Mouse (Mus musculus): ENCODE measurements around the gene Cblb.
A peak's percentile ranks its signal among the peaks of the same experiment; 100 is the strongest.

Gene Cblb

DNA sequence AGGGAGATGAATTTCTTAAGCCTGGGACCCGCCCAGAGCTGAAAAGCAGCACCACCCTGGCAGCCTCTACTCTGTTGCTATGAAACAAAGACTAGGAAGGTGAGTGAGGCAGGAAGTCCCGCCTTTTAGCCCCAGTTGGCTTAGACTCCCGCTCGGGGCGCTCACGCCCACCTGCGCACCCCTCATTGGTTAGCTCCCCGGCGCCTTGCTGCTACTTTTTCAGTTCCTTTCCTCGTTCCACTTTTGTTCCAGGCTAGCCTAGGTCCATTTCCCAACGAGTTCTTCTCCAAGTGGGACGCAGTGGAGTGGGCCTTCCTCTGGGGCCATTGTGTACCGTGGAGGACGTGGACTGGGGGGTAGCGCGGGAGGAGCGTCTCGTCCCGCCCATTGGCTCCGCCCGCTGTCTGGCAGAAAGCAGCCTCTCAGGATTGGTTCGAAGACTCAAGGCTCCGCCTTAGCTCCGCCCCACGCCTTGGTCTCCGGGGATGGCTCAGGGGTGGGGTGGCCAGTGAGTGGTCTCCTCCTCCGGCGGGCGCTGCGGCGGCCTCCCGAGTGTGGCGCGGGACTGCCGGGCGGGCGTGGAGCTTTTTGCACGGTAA, at the start of gene Cblb:
Gene Cblb (plus strand): TSS at position 135 of the 599 bp plus-strand sequence.
- DNase-seq, result peak; percentile 98

DNA sequence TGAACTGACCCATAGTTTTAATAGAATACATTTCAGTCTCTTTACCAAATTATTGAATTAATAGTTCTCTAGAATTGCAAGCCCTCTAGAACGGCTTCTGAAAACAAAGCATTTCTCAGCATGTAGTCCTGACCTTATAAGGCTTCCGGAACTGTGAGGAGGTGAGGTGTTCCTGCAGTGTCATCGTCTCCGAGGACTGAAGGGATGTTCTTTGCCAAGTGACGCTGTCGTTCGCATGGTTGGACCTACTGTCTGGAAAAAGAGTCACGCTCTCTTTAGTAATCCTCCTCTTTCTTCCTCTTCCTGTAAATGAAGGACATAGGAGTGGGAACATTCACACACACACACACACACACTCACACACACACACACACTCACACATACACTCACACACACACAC, 45.6 kb upstream of the Cblb start:
- no peak for DNase-seq

DNA sequence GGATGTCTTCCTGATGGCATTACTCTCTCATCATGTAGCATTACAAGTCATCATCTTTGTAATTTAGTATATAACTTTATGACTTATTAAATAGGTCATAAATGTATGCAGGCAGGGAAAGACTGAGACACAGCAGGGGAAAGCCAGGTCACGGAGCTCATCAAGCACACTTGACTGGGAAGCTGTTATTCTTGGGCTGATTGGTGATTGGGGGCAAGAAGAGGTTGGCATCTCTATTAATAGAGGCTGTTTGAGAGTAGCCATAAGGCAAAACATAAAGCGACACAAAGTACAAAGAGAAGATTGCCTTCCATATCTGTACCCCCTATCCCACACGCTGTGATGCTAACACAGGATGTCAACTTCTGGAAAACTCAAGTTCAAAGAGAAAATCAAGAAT, 44.8 kb upstream of the Cblb start:
- DNase-seq, result no peak

DNA sequence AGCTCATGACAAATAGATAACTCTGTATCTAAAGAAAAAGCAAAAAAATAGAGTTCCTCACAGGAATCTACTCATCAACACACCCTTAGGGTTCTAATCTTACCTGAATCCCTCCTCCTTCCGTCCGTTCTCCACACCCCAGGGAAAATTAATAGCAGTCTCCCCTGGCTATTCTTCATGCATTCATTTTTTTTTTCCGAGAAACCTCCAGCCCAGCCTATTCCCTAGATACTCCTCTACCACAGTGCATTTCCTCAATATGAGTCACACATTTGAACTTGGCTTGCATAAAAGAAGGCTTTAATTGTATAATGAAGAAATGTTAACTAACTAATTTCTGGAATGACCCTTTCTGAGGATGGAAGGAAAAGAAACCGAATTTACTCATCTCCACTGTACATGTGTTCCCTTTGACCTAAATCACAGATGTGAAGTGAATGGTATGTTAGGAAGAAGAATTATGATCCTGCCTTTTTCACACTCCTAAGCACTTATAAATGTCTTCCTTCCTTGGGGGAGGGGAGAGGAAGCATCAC, 43.9 kb upstream of the Cblb start:
- no peak for DNase-seq

DNA sequence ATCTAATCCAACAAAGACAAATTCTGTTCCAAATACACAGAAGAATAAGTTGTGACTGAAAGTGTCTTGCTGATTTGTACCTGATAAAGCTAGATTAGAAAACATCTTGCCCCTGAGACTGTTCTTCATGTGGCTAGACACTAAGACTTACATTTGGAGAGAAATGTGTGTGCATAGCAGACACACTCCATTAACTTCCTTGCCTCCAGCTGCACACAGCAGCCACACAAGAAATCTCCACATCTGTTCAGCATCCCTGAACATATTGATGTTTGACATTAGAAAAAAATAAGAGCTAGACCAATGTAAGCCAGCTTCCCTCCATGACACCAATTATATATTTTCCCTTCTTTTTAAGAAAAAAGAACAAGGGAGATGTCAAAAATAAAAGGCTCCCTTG, 43.0 kb upstream of the Cblb start:
- no peak for DNase-seq

DNA sequence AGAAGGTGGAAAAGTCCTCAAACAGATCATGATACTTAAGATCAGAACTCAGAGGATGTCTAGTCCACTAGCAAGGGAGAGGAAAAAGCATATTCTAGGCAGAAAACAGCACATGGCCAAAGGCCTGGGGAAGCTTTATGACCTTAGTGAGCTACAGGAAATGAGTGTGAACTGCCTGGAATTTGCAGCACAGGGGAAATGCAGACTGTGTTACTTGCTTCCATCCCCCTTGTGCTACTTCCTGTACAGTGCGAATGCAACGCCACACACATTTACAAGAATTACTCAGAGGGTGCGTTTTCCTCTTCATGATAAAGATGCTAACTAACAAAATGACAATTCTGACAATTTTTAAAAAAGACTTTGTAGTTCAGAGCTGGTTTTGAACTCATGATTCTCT, 41.8 kb upstream of the Cblb start:
- DNase-seq, result no peak

DNA sequence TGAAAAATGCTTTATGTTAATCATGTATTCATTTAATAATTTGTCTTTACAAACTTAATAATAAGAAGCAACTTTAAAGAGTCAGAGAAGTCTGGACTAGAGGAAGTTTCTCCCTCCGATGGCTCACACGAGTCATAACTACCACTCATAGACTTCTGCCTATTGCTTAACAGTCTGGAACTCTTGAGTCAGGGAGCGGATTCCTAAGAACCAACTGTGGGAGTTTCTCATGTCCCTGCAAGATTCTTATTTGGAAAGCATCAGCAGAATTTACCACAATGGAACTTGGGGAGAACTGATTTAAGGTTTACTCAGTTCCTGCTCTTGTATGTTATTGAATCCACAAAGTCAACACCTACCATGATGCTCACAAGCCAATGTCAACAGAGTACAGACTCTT, 31.0 kb upstream of the Cblb start:
- no peak for DNase-seq

DNA sequence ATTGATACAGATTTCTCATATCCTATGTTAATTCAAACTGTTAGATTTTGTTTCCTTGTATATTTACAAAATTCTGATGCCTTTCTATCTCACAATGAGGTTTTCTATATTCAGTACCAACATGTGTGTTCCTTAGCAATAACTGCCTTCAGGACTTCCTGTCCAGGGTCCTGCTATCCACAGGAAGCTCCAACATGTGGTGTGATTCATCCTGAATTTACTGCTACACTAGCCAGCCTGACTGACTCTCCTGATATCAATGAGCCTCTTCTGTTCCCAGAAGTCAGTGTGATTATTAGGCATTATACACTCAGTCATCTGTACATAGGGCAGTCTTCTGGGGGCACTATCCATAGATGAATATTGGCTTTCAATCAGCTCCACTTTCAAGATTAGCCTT, 30.2 kb upstream of the Cblb start:
- DNase-seq, result no peak

DNA sequence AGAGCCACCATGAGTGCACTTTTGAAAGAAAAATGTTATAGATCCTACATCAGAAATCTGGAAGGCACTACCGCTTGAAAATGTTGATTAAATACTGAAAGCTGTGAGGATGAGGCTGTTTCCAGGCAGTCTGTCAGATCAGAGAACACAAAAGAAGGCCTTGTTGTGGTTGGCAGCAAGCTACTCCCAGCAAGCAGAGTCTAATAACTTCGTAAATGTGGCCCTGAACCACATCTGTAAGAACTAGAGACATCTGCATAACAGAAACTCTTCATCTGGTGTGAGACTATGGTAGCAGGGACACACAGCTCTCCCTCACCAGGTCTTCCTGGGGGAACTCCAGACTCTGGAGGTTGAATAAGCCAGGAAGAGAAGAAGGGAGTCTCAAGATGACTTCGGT, 24.0 kb upstream of the Cblb start:
- DNase-seq, result no peak

DNA sequence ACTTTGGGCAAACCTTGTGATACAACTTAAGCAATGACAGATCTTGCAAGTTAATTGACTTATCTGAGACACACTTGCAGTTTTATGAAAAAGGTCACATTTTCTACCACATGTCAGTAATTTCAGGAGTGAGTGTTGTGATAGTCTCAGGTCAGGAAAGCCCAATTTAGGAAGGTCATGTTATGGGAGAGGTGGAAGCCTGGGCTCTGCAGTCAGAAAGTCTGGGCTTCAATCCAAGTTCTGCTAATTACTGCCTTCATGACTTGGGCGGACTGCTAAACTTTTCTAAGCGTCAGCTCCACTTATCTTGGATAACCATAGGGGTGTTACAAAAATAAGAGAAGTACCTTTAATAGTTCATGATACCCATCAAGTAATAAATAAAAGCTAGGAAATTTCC, 22.6 kb upstream of the Cblb start:
- no peak for DNase-seq

DNA sequence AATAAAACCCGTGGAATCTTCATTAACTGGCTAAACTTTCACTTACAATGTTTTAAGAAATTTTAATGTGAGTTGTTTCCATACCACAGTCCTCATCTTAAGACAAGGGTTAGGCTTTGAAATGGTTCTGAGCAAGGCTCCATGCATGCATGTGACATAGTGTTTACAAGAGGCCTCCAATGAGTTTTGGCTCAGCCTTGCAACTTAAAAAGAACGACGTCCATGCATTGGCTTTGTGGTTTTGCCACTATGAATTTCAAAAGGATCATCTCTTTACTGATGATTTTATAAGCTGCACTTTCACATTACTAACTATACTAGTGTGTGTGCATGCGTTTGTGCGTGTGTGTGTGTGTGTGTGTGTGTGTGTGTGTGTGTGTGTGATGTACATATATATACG, 21.6 kb upstream of the Cblb start:
- no peak for DNase-seq

DNA sequence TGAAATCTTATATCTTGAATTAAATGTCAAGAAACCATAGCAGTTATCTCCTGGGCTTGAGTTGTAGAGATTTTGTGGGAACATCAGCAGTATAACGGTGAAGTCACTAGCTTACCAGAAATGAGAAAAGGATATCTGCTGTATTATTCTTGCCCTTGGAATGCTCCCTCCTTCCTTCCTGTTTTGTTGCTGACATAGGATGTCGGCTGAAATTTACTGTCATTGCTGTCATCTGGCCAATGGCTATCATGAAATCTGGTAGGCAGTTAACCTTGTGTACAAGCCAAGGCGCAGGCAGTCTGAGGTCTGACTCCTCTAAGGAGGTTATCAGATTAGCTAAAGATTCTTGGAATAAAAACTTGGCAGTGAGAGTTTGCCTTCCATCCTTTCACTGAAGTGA, 18.0 kb upstream of the Cblb start:
- no peak for DNase-seq

DNA sequence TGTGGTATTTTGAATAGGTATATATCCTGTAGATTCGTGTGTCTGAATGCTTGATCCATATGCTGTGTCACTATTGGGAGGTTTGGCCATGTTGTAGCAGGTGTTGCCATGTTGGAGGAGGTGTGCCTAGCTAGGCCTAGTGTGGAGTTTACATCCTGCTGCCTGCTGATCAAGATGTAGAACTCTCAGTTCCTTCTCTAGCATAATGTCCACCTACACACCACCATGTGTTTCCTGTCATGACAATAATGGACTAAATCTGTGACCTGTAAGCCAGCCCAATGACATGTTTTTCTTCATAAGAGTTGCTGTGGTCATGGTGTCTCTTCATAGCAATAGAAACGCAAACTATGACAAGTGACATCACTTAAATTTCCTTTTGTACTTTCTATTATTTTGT, 17.2 kb upstream of the Cblb start:
- DNase-seq, result no peak

DNA sequence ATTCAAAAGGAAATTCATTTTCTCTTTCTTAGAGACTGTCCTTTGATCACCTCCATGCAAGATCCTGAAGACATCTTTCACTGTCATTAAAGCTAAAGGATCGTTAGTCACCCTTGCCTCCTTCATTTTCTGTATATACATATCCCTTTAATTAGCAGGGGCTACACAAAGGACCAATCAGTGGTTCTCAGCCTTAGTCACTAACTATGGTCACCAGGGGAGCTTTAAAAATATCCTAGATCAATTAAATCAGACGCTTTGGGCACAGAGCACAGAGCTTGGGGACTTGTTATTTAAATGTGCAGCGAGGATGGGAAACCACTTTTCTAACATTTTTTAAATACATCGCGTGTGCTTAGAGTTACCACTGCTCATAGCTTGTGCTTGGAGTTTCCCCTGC, 7.6 kb upstream of the Cblb start:
- DNase-seq, result no peak

DNA sequence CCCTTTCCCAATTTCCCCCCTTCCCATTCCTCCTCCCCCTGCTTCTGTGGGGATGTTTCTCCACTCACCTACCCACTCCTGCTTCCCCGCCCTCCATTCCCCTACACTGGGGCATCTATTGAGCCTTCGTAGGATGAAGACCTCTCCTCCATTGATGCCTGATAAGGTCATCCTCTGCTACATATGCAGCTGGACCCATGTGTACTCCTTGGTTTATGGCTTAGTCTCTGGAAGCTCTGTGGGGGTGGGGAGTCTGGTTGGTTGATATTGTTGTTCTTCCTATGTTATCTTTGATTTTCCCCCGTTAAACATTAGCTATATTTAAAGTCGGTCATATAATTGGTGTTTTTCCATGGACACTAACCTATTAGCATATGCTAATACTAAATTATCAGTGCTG, 3.7 kb upstream of the Cblb start:
- no peak for DNase-seq

DNA sequence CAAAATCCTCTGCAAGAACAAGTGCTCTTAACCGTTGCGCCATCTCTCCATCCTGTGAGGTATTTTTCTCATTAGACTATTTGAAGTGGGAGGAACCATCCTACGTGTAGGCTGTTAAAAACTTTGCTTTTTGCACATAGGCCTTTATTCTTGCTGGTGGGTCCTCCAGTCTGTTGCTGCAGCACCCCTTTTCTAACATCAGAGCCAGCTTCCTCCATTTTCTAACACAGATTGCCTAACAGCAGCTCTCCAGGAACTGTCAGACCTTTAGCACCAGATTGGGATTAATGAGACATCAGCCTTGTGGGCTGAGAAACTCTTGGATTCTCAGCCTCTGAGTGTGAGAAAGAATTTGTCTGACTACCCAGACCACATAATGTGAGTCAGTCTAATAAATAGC, 2.0 kb upstream of the Cblb start:
- DNase-seq, result no peak

DNA sequence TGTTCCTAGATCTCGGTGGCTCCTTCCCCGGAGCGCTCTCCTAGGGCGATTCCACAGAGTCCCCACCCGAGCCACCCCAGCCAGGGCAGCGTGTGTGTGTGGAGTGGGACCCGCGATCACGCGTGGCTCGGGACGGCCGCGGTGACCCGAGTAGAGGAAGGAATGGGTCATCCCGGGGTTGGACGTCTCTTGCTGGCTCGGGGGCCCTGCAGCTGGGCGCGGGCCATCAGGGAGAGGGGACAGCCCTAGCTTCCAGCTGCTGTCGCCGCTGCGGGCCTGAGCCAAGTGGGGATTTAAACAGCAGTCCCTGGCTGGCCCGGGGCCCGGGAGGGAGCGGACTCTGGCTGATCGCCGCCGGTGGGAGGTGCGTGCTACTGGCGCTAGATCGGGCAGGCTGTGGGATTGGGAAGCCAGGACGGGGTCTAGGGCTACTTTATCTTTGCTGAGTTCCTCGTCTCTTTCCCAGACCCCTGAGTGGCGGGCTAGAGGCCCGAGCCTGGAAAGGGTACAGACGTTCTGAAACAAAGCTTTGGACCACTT, 757 bp downstream of the Cblb start:
- DNase-seq, result peak; percentile 59 to 64

DNA sequence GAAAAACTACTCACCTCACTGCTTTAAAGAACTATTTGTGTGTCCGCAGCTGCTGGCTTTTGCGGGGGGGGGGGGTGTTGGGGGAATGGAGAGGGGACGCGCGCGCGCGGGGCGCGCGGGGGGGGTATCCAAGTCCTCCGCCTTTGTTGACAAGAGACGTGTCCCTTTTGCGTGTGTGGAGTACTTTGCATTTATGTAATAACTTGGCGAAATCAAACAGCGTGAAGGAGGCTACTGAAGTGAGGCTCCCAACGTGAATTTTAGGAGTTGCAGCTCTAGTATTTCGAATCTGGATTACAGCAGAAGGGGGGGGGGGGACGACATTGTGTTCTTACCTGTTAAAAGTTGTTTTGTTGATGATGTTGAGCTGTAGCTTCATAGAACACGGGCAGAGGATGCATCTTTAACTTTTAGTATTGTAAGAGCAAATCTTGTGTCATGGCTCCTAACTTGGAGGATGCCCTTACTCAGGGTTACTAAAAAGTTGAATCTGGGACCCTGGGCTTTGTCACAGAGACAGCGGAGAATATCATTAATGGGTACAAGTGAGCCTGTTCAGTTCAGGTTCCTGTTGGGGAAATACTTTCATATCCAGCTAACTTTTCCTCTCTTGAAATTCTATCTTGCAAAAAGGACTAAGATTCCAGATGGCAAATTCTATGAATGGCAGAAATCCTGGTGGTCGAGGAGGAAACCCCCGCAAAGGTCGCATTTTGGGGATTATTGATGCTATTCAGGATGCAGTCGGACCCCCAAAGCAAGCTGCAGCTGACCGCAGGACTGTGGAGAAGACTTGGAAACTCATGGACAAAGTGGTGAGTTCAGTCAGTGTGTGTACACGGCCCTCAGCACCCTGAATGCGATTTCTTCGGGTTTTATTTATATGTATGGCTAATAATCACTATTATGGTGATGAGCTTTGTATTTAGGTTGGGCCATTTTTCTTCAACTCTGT, 1.6 kb downstream of the Cblb start:
- no peak for DNase-seq

DNA sequence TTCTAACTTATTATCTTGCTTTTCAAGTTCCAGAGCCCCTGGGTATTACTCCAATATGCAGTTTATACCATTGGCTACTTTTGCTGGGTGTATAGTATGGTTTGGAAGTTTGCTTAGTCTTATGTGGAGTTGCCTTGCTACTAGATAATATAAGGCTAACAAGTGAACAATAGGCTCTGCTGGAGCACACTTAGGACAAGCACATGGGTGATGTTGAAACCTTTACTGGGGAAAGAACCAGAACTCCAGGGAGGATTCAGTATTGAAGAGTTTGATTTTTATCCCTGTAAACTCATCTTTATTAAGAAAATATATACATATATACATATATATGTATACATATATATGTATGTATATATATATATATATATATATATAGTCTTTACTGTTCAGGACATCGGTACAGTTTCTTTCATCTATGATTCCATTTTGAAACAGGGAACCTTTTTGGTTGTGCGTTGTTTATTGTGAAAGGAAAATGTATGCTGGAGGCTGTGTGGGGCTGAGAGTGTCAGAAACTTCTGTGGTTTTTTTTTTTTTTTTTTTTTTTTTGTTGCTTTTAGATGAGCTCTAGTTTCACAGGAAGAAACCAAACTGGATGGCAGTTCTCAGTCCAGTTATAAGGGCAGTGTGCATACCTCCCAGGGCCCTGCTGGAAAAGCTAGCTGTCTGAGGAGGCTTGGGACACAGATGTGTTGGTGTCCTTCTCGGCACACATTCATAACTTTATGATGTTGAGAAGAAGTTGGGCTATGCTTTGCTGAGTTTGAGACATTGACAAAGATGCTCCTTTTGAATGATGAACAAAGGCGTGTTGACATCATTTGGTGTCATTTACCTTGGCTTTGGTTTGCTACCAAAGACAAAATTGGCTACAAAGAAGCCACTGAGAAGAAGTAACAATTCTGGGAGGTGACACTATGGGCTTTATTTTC, 2.6 kb downstream of the Cblb start:
- no peak for DNase-seq

DNA sequence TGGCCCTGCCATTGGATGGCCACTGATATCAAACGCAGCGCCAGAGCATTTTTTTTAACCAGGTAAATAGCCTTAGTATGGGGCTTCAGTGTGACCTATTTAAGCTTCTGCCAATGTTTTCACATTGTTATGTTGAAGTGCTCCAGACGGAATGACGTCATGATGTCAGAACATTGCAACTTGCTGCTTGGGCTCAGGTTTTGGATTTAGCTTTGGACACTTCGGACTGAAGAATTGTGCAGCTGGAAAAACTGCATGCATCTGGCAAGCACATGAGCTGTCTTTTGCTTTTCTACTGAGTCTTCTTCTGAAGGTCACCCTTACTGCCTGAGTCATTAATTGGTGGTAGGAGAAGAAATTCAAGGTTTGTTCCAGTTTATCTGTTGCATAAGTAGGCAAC, 3.3 kb downstream of the Cblb start:
- DNase-seq, result no peak

DNA sequence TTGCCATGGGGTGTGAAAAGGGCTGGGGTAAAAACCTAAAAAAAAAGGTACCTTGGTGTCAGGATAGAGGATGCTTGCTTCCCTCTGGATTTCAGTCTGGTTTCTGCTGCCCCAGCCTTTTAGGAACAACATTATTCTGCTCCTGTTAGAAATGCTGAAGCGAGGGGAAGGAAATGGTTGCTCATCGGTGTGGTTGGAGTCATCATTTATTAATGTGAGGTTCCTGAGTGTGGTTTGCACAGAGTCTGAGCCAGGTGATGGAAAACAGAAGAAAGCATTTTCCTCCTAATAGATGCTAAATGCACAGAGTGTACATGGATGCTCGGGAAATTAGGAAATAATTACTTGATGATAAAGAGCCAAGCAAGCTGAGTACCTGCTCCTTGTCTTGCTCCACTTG, 5.3 kb downstream of the Cblb start:
- no peak for DNase-seq

DNA sequence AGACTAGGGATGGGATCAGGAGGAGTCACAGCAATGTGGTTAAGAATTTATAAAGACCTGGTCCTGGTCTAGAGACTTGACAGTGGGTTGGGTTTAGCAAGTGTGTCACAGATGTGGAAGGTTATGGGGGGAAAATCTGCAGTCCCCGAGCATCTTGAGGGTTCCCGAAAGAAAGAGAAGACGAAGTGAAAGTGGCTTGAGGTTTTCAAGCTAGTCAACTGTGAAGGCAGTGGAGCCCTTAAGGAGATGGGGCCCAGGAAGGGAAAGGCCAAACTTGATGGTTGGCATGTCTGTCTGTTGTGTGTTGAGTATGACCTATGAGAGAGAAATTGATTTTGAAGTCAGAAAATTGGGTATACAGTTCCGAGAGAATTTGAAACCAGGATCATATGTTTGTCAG, 7.3 kb downstream of the Cblb start:
- DNase-seq, result peak; percentile 73 to 80

DNA sequence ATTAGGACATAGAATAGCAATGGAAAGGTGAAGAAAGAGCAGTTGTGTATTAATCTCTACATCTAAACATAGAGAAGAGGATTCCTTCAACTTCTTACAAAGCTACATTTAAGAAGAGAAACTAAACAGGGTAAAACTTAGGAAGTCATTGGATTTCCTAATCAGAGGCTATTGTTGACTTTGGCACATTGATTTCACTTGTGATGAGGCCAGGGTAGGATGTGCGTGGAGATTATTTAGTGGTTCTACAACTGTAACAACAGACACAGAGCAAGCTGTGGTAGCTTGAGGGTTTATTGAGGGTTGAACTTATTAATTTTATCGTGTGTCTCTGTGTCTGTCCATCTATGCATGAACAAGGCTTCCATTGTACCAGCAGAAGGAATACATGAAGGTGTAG, 7.8 kb downstream of the Cblb start:
- no peak for DNase-seq
